Mouse (Mus musculus): Measurements from ENCODE around the gene Vps33b.
"Not testable (repeated sequence)": the region's sequence is repeated elsewhere in the genome, so short reads cannot be mapped to it uniquely, and the experiment has no call there.

Vps33b gene

DNA sequence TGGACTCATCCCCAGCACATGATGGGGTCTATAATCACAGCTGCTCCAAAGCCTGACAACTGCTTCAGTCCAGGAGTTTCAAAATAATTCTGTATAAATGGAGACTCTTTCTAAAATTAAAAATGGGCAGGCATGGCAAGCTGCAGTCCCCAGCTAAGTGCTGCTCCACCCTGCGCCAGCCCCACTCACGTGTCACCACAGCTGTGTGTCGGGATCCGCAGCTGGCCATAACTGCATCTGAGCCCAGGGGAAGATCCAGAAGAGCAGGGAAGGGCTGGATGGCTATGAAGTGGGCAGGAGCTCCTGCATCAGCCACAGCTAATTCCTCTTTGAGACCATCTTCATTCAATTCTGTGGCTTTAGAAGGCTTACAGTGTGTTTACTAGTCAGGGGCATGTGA, 49.2 kb downstream of the Vps33b start:
- in situ Hi-C loops (cut with MboI, MseI), result no loop called here

GRCm38 (mm10) chr7:80319846-80320496, 50.5 kb downstream of the Vps33b start:
- in situ Hi-C loops (cut with MboI, MseI), result no loop called here

DNA sequence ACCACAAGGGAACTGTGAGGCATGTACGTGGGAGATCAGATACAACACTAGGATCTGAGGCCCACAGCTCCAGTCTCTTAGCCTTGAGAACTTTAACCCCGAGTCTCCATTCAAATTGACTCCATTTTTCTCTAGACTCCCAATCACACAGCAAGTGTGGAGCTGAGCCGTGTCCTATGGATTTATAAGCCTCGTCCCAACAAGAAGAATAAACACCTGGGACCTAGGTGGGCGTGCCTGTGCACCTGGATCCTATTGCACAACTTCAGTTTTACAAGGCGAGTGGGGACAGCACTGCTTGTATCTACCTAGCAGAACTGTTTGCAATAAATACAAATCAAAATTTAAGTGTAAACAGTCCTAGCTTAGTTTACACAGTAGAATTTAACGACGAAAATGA, 53.9 kb downstream of the Vps33b start:
- in situ Hi-C loops (cut with MboI, MseI), result no loop called here

DNA sequence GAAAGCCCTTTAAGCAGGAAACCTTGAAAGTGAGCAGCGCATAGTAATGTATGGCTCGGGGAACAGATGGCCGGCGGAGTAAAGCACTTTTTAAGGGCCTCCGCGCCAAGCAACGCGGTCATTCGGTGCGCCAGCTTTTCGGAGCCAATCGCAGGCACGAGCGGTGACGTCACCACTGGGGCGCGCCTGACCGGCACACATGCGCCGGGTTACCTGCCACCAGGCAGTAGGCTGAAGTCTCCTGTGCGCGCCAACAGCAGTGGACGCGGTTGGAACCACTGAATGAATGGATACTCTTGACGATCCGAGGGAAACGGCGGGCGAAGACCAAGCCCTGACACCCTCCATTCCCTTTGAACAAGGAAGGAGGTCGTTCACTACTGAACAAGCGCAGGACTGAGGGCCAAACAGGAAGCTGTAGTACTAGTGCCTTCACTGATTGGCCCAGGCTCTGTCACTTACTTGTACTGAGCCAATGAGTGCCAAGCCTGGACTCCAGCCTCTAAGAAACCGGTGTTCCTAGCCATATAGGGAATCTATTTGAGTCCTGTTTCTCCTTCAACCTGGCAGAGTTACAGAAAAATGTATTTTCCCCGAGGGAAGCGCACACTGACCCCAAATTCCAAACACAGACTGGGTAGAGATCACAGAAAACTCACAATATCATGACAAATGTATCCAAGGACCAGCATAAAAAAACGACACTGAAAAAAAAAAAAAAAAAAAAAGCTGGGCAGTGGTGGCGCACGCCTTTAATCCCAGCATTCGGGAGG, 54.8 kb downstream of the Vps33b start, which contains the start of gene Rccd1:
Rccd1 (minus strand) TSS at position 412 of the 773 bp plus-strand sequence.
- in situ Hi-C loops (cut with MboI, MseI), result no loop called here

DNA sequence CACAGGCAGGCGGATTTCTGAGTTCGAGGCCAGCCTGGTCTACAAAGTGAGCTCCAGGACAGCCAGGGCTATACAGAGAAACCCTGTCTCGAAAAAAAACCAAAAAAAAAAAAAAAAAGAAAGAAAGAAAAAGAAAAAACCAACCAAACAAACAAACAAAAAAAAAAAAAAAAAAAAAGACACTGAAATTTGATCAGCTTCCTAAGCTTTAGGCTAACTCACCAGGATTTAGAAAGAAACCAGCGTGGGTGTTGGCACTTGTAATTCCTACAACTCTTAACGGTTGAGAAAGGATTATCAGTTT, 55.3 kb downstream of the Vps33b start:
- in situ Hi-C loops (cut with MboI, MseI), result not testable (repeated sequence)

DNA sequence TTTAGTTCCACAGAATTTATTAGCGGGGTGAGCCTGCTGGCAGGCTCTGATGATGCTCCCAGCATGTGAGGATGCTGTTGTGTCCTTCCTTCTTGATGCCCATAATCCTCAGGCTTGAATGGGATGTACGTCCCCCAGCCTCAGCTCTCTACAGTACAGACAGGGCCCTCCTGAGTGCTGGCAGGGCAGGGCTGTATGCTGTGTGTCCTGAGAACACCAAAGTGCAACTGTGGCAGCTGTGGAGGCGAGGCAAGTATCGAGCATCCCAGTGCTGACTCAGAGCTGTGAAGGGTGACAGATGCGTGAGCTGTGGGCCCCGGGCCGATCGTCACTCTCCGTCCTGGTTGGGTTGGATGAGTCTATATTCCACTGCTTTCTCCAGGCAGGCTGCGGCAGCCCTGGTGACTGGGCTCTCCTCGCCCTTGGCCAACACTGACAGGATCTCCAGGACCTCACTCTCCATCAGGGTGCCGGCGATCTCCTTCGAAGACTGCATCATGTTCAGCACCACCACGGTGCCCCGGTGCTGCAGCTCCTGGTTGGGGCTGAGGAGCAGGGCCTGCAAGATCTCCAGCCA, 55.9 kb downstream of the Vps33b start:
- in situ Hi-C loops (cut with MboI, MseI), result no loop called here

- in situ Hi-C loops (cut with MboI, MseI), result no loop called here
These were observed 56.6 kb downstream of the Vps33b start for GRCm38 (mm10) chr7:80326076-80326475.

DNA sequence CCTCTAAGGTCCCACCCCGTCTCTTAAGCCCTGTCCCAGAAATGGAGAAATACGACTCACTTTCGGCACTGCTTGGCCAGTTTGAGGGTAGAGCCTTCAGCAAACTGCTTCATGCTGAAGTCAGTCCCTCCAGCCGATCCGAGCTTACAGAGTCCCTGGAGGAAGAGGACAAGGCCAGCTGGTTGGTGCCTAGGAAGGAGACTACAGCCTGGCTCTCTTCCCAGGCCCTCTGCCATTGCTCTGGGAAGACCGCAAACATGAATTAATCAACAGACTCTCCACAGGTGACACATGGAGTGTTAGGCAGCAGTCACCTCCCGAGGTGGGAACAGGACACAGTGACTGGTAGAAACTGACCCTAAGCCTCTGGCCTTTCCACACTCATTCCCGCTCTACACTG, 60.8 kb downstream of the Vps33b start:
- in situ Hi-C loops (cut with MboI, MseI), result no loop called here

- in situ Hi-C loops (cut with MboI, MseI), result no loop called here
These were observed 62.0 kb downstream of the Vps33b start for GRCm38 (mm10) chr7:80331433-80331832.

GRCm38 (mm10) chr7:80334848-80335247, 65.4 kb downstream of the Vps33b start:
- in situ Hi-C loops (cut with MboI, MseI), result loop anchor here (5.0 kb wide), 1 partner anchor 42 kb away; no protein-coding TSS in a partner anchor

DNA sequence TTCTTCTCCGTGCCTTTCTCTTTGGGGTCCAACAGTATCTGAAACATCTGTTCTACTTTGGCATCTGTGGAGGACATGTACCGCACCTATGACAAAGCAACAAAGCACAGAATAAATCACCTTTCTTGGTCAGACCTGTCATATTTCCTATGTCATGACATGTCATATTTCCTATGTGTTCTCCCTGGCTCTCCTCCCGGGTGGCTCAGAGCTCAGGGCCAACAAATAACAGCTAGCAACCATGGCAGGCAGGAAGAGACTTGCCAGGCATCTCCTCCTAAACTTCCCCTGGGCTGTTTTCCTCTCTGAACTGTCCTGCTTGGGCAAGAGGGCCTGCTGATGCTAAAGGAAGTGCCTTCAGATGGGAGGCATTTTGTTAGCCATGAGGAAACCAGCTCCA, 67.5 kb downstream of the Vps33b start:
- in situ Hi-C loops (cut with MboI, MseI), result loop anchor here (5.0 kb wide), 1 partner anchor 40 kb away; no protein-coding TSS in a partner anchor

DNA sequence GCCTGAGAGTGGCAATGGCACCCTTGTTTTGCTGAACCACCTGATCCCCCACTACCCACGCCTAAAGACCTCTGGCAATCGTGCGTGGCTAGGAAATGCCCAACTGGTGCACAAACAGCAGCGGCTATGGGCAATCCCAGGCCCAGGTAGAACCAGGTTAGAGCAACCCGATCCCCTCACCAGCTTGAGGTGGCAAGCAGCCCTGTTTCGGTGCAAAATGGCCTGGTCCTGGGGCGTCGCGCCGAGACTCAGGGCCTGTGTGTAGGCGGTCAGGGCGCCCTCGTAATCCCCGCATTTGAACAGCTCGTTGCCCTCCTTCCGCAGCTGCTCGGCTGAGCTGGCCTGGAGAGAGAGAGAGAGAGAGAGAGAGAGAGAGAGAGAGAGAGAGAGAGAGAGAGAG, 69.9 kb downstream of the Vps33b start:
- in situ Hi-C loops (cut with MboI, MseI), result loop anchor here (5.0 kb wide), 1 partner anchor 38 kb away; no protein-coding TSS in a partner anchor

DNA sequence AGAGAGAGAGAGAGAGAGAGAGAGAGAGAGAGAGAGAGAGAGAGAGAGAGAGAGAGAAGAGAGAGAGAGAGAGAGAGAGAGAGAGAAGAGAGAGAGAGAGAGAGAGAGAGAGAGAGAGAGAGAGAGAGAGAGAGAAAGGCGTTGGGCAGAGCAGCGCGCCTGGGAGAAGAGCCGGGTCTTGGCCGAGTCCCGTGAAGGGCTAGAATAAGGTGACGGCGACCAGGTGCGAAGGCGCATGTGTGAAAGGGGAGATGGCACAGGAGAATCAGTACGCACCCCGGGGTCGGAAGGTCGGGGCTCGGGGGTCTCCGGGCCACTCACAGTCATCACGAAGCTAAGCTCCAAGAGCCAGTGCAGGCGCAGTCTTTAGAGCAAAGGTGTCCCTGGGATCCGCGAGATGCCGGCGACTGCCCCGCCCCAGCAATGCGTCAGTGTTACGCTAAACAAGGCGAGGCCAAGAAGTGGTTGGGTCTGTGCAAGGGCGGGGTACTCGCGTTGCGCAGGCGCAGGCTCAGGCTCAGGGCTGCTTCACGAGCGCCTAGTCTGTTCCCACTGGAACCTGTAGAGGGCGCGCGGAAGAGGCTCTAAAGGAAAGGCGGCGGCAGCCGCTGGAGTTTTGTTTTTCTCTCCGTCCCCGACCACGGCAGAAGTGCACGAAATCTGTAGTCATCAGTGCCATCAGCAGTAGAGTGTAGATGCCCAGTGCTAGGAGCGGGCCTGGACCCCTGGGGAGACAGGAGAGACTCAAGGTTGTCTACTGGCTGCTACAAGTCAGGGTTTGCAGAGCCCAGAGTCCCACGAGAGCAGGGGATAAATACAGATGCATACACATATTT, 70.6 kb downstream of the Vps33b start:
- in situ Hi-C loops (cut with MboI, MseI), result loop anchor here (5.0 kb wide), 1 partner anchor 37 kb away; no protein-coding TSS in a partner anchor

- in situ Hi-C loops (cut with MboI, MseI), result no loop called here
These were observed 71.3 kb downstream of the Vps33b start, which contains the start of gene Unc45a for GRCm38 (mm10) chr7:80340793-80341192. Gene Unc45a, minus strand, starts transcription at chr7:80341005.
